Mouse (Mus musculus): ENCODE measurements around the gene Gtf3c4. TPM values are rescaled to one million over a fixed set of nuclear protein-coding genes. Genes with fewer than 3 reads are reported as not detected.

Gene Gtf3c4
- total RNA-seq, 1 experiment: 38.1 TPM

DNA sequence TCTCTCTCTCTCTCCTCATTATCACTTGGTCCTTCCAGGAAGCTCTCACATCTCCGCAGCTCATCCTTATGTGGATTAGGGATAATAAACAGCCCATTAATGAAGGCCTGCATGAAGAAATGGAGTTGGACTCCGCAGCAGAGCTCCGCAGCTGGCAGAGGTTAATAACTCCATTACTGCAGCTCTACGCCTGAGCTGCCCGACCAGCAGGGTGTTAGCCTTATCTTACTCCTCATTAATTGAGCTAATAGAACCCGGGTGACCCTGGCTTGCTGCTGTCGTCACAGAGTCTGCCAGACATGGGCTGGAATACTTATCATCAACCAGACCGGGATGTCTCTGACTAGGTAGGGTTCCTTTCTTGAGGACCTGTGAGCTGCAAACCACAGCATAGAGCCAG is 66.1 kb downstream of the Gtf3c4 start:
- Histone ChIP-seq H3K4me1 (ENCODE audit: control insufficient read depth in 2 of 2, insufficient read depth in 2 of 2, low read length in 2 of 2, poor library complexity in 1 of 2) (no peaks in the 10 kb centered on the region), H3K27ac (ENCODE audit: insufficient read depth, low read depth, low read length, poor library complexity, severe bottlenecking) (no peak overlapping the region), H3K36me3 (ENCODE audit: control insufficient read depth, insufficient read depth, low read length, poor library complexity, severe bottlenecking) (no peaks in the 10 kb centered on the region), H3K4me3 (ENCODE audit: insufficient read depth in 1 of 2, low read depth in 1 of 2, low read length in 2 of 2, poor library complexity in 1 of 2, severe bottlenecking in 1 of 2) (no peak overlapping the region), H3K9ac (ENCODE audit: insufficient read depth, low read depth, low read length, poor library complexity, severe bottlenecking) (no peak overlapping the region), H3K9me3 (ENCODE audit: control insufficient read depth, insufficient read depth, low read depth, low read length) (no peaks in the 10 kb centered on the region)
- TF ChIP-seq CHD2 (IDR thresholded peaks at IDR 0.05; ENCODE audit: low read depth, low read length) (no peak), HCFC1 (IDR thresholded peaks at IDR 0.05; ENCODE audit: borderline replicate concordance, insufficient read depth, low read length) (no peak), ZC3H11A (IDR thresholded peaks at IDR 0.05; ENCODE audit: borderline replicate concordance, low read depth, low read length) (no peak), ZNF384 (IDR thresholded peaks at IDR 0.05; ENCODE audit: low read depth, low read length) (no peak), MAFK (IDR thresholded peaks at IDR 0.05; ENCODE audit: insufficient read depth, low read depth, low read length) (no peak)
- DNase-seq (ENCODE audit: low read depth, low spot score): no peak
- in situ Hi-C loops (cut with MboI; ENCODE audit: low sequenced_read_pairs in 2 of 2, unreplicated experiment in 2 of 2): no loop called here

Other genes starting within 250 kb of the Gtf3c4 start
- gene Gfi1b, start 218.4 kb downstream of the Gtf3c4 start, total RNA-seq (2012; rRNA removed): not detected in 2 replicates
- 14.9 and 18.3 TPM in 2 replicates for gene Tsc1, start 199.1 kb downstream of the Gtf3c4 start, total RNA-seq (2012; rRNA removed)
- gene Spaca9, start 140.6 kb downstream of the Gtf3c4 start, total RNA-seq (2012; rRNA removed): not detected in 2 replicates
- gene Ak8, start 140.2 kb downstream of the Gtf3c4 start, total RNA-seq (2012; rRNA removed): 0.26 and 0.49 TPM in 2 replicates
- gene Ddx31, start within 50 bp of the Gtf3c4 start, total RNA-seq (2012; rRNA removed): 20.9 and 23.8 TPM in 2 replicates
- gene Barhl1, start 76.3 kb upstream of the Gtf3c4 start, total RNA-seq (2012; rRNA removed): 0.18 and 0.26 TPM in 2 replicates
- gene Cfap77, start 214.7 kb upstream of the Gtf3c4 start, total RNA-seq (2012; rRNA removed): 1.0 and 2.6 TPM in 2 replicates
- gene Ttf1, start 219.9 kb upstream of the Gtf3c4 start, total RNA-seq (2012; rRNA removed): 21.0 and 24.4 TPM in 2 replicates

Data from ES-E14 (cell line).